Comparison of ENCODE assay signal across 8 mouse cellular contexts in genomic region chr10:110600352-110600853, GRCm38 (mm10).
DNase-seq lines count a peak whose midpoint lies in the region; ATAC-seq and TF ChIP-seq lines count a peak whose summit lies in the region.

No protein-coding gene starts in this region.

- no peak for TF ChIP-seq POLR2A in liver, adult 2 months (IDR thresholded peaks at IDR 0.05; ENCODE audit: extremely low read depth, insufficient read depth, low read length)

- peak; percentile 63; the same call in 1 of the 2 replicates for ATAC-seq in kidney, embryonic 14.5 days (ENCODE audit: low FRiP score, low TSS enrichment)
- ATAC-seq in liver, embryonic 14.5 days (ENCODE audit: insufficient read depth) = peak; percentile 62; the same call in 1 of the 2 replicates

- no peak for TF ChIP-seq EP300 in liver, embryonic 14.5 days (IDR thresholded peaks at IDR 0.05; ENCODE audit: low read depth)

- TF ChIP-seq CTCF in liver, adult 2 months (IDR thresholded peaks at IDR 0.05; ENCODE audit: low read depth, low read length) = no peak
- TF ChIP-seq CTCF in liver, embryonic 14.5 days (IDR thresholded peaks at IDR 0.05; ENCODE audit: low read depth) = no peak

- peak; percentile 12 for DNase-seq in liver, adult 2 months (ENCODE audit: extremely low read depth, low read depth, low spot score)
- no peak for DNase-seq in liver
- peak; percentile 45 for DNase-seq in heart, adult 8-10 months (ENCODE audit: low spot score)
- no peak for DNase-seq in liver, embryonic 14.5 days (ENCODE audit: low read depth in 3 of 3, low spot score in 3 of 3)
- DNase-seq in cerebellum, postnatal 36 days = no peak
- DNase-seq in c-Kit-positive CD71-positive TER-119-positive erythroid progenitor cells, embryonic 14.5 days (ENCODE audit: low spot score) = no peak
- DNase-seq in urinary bladder, postnatal 4 days (ENCODE audit: low spot score in 2 of 2) = no peak

- H3K4me1 ChIP-seq in liver, adult 2 months (ENCODE audit: control insufficient read depth, insufficient read depth, low read length) = no peaks in the 10 kb centered on the region
- 0 out of 2 replicates have a peak, but pooled peaks cover 5% of the 10 kb centered on the region for H3K4me1 ChIP-seq in kidney, embryonic 14.5 days (ENCODE audit: control insufficient read depth, insufficient read depth, low read length)
- H3K4me1 ChIP-seq in liver, embryonic 14.5 days (replicated peaks; ENCODE audit: control insufficient read depth in 2 of 2, insufficient read depth in 2 of 2, low read length in 1 of 2) = no peaks in the 10 kb centered on the region

- whole genome bisulfite sequencing in liver, adult 2 months = 66% methylated on average over 11 of the region's 11 CpGs
- 56% methylated on average over 11 of the region's 11 CpGs for WGBS in kidney, embryonic 14.5 days
- 9% methylated on average over 11 of the region's 11 CpGs for WGBS in liver, embryonic 14.5 days (ENCODE audit: insufficient replicate concordance)

- H3K27ac ChIP-seq in liver, adult 2 months (replicated peaks; ENCODE audit: insufficient read depth, low read depth, low read length) = no peak overlapping the region
- H3K27ac ChIP-seq in kidney, embryonic 14.5 days (ENCODE audit: low read depth, low read length) = peak overlapping the region; percentile 32; the same call in 1 of the 2 replicates
- H3K27ac ChIP-seq in liver, embryonic 14.5 days = no peak overlapping the region

- no peaks in the 10 kb centered on the region for H3K27me3 ChIP-seq in liver, adult 2 months (ENCODE audit: control insufficient read depth, insufficient read depth, low read length)
- no peaks in the 10 kb centered on the region for H3K27me3 ChIP-seq in kidney, embryonic 14.5 days (ENCODE audit: control insufficient read depth, insufficient read depth, low read length)
- H3K27me3 ChIP-seq in liver, embryonic 14.5 days (ENCODE audit: control insufficient read depth, insufficient read depth, low read length) = no peaks in the 10 kb centered on the region

- H3K9ac ChIP-seq in liver, adult 2 months (ENCODE audit: low read depth, low read length) = no peak overlapping the region
- no peak overlapping the region for H3K9ac ChIP-seq in kidney, embryonic 14.5 days (ENCODE audit: low read depth, low read length)
- no peak overlapping the region for H3K9ac ChIP-seq in liver, embryonic 14.5 days (replicated peaks)

- H3K79me2 ChIP-seq in liver, adult 2 months (ENCODE audit: control insufficient read depth, insufficient read depth, low read length) = no peaks in the 10 kb centered on the region

- no peaks in the 10 kb centered on the region for H3K36me3 ChIP-seq in liver, adult 2 months (ENCODE audit: control insufficient read depth, insufficient read depth, low read length)
- no peaks in the 10 kb centered on the region for H3K36me3 ChIP-seq in kidney, embryonic 14.5 days (ENCODE audit: control insufficient read depth, insufficient read depth, low read length)
- no peaks in the 10 kb centered on the region for H3K36me3 ChIP-seq in liver, embryonic 14.5 days (replicated peaks; ENCODE audit: control insufficient read depth, insufficient read depth, low read depth)

- no peak overlapping the region for H3K4me2 ChIP-seq in kidney, embryonic 14.5 days (replicated peaks; ENCODE audit: low read depth, low read length)
- H3K4me2 ChIP-seq in liver, embryonic 14.5 days (ENCODE audit: low read depth) = no peak overlapping the region

- no peak overlapping the region for H3K4me3 ChIP-seq in liver, adult 2 months (ENCODE audit: insufficient read depth, low read depth, low read length)
- H3K4me3 ChIP-seq in kidney, embryonic 14.5 days (ENCODE audit: low read length) = no peak overlapping the region
- no peak overlapping the region for H3K4me3 ChIP-seq in liver, embryonic 14.5 days (ENCODE audit: insufficient read depth in 1 of 2, low read depth in 2 of 2, low read length in 2 of 2)

- no peaks in the 10 kb centered on the region for H3K9me3 ChIP-seq in kidney, embryonic 14.5 days (ENCODE audit: control insufficient read depth, low read length)
- no peaks in the 10 kb centered on the region for H3K9me3 ChIP-seq in liver, embryonic 14.5 days (ENCODE audit: control insufficient read depth, low read length)

Comparison
In these comparisons a context has a peak if more than half of its experiments do, and no peak if none do; other contexts are left out.
1. DNase-seq: peak in liver, adult 2 months (single experiment) and heart, adult 8-10 months (single experiment); none in liver (single experiment), liver, embryonic 14.5 days (0 of 3), cerebellum, postnatal 36 days (0 of 2), c-Kit-positive CD71-positive TER-119-positive erythroid progenitor cells, embryonic 14.5 days (single experiment) and urinary bladder, postnatal 4 days (0 of 2).